Comparison of ENCODE assay signal across 11 mouse cellular contexts in genomic region chr14:21992321-21992885, GRCm38 (mm10). TPM values are rescaled to one million over a fixed set of nuclear protein-coding genes. Genes with fewer than 3 reads are reported as not detected.
A peak's percentile ranks its signal among the peaks of the same experiment; 100 is the strongest.
DNase-seq lines count a peak whose midpoint lies in the region; ATAC-seq and TF ChIP-seq lines count a peak whose summit lies in the region.
"Had no signal": no experiment of that assay in that cellular context is flagged by ENCODE, and none has a peak within 500 bp of the region (broad histone marks: within the 10 kb centered on the region; RNA-seq: fewer than 3 reads in every experiment).

No protein-coding gene starts in this region.

- H3K9me3 ChIP-seq in midbrain, embryonic 10.5 days (replicated peaks), result no peaks in the 10 kb centered on the region
- H3K9me3 ChIP-seq in midbrain, postnatal 0 days (ENCODE audit: low read length), result no peaks in the 10 kb centered on the region
- H3K9me3 ChIP-seq in hindbrain, embryonic 14.5 days (ENCODE audit: control insufficient read depth, low read length), result no peaks in the 10 kb centered on the region
- no peaks in the 10 kb centered on the region for H3K9me3 ChIP-seq in limb, embryonic 10.5 days (replicated peaks)
- H3K9me3 ChIP-seq in stomach, embryonic 16.5 days (replicated peaks; ENCODE audit: control insufficient read depth, low read length), result no peaks in the 10 kb centered on the region

- no peak overlapping the region for H3K9ac ChIP-seq in midbrain, postnatal 0 days (replicated peaks; ENCODE audit: low read length, poor library complexity, severe bottlenecking)
- H3K9ac ChIP-seq in hindbrain, embryonic 14.5 days, result peak overlapping the region; percentile 59; the same call in 1 of the 2 replicates
- H3K9ac ChIP-seq in stomach, embryonic 16.5 days (ENCODE audit: low read length), result peak overlapping the region; percentile 83
- H3K9ac ChIP-seq: liver, embryonic 14.5 days had no signal

- TF ChIP-seq CTCF in midbrain, postnatal 0 days (IDR thresholded peaks at IDR 0.05), result no peak

- peak overlapping the region; percentile 76 for H3K27ac ChIP-seq in midbrain, embryonic 10.5 days (replicated peaks)
- H3K27ac ChIP-seq in midbrain, postnatal 0 days (ENCODE audit: low read depth, low read length), result no peak overlapping the region
- H3K27ac ChIP-seq in hindbrain, embryonic 14.5 days, result no peak overlapping the region
- H3K27ac ChIP-seq in limb, embryonic 10.5 days, result peak overlapping the region; percentile 25; the same call in 1 of the 2 replicates
- H3K27ac ChIP-seq in stomach, embryonic 16.5 days (ENCODE audit: low read length), result peak overlapping the region; percentile 99
- H3K27ac ChIP-seq: liver, embryonic 14.5 days had no signal

- DNase-seq in midbrain, embryonic 10.5 days (ENCODE audit: low spot score), result peak; percentile 30
- DNase-seq in midbrain, postnatal 0 days (ENCODE audit: low spot score), result no peak
- DNase-seq in hindbrain, embryonic 14.5 days (ENCODE audit: low spot score), result no peak
- DNase-seq in limb, embryonic 10.5 days (ENCODE audit: low spot score), result peak; percentile 31
- no peak for DNase-seq in gastrocnemius, postnatal 4 days (ENCODE audit: low spot score in 2 of 2)
- no peak for DNase-seq in spleen, postnatal 10 days (ENCODE audit: low spot score in 2 of 2)
- no peak for DNase-seq in spleen, adult 18-20 months
- DNase-seq: cerebellum, adult 9-11 months; heart, postnatal 10 days had no signal

- H3K4me2 ChIP-seq in midbrain, postnatal 0 days (ENCODE audit: low read depth, low read length, poor library complexity, severe bottlenecking), result no peak overlapping the region
- H3K4me2 ChIP-seq in hindbrain, embryonic 14.5 days (replicated peaks), result peak overlapping the region; percentile 62
- H3K4me2 ChIP-seq in stomach, embryonic 16.5 days (ENCODE audit: low read depth, low read length), result peak overlapping the region; percentile 86

- H3K4me1 ChIP-seq in midbrain, embryonic 10.5 days, result peaks cover 74% of the 10 kb centered on the region
- peaks cover 16% of the 10 kb centered on the region for H3K4me1 ChIP-seq in midbrain, postnatal 0 days (ENCODE audit: insufficient read depth, low read length)
- H3K4me1 ChIP-seq in hindbrain, embryonic 14.5 days (replicated peaks; ENCODE audit: control insufficient read depth, insufficient read depth, low read length), result peaks cover 25% of the 10 kb centered on the region
- H3K4me1 ChIP-seq in limb, embryonic 10.5 days, result peaks cover 74% of the 10 kb centered on the region
- peaks cover 15% of the 10 kb centered on the region for H3K4me1 ChIP-seq in stomach, embryonic 16.5 days (ENCODE audit: control insufficient read depth, insufficient read depth, low read length)

- H3K4me3 ChIP-seq in midbrain, embryonic 10.5 days, result peak overlapping the region; percentile 77
- H3K4me3 ChIP-seq in midbrain, postnatal 0 days (ENCODE audit: low read depth, low read length), result no peak overlapping the region
- H3K4me3 ChIP-seq in hindbrain, embryonic 14.5 days (replicated peaks; ENCODE audit: low read length), result peak overlapping the region; percentile 80
- H3K4me3 ChIP-seq in limb, embryonic 10.5 days, result peak overlapping the region; percentile 85; the same call in 1 of the 2 replicates
- peak overlapping the region; percentile 98 for H3K4me3 ChIP-seq in stomach, embryonic 16.5 days (replicated peaks; ENCODE audit: low read length)

- H3K36me3 ChIP-seq in midbrain, embryonic 10.5 days, result no peaks in the 10 kb centered on the region
- no peaks in the 10 kb centered on the region for H3K36me3 ChIP-seq in midbrain, postnatal 0 days (ENCODE audit: insufficient read depth, low read length)
- no peaks in the 10 kb centered on the region for H3K36me3 ChIP-seq in hindbrain, embryonic 14.5 days (replicated peaks; ENCODE audit: control insufficient read depth, insufficient read depth)
- H3K36me3 ChIP-seq in limb, embryonic 10.5 days, result no peaks in the 10 kb centered on the region
- no peaks in the 10 kb centered on the region for H3K36me3 ChIP-seq in stomach, embryonic 16.5 days (ENCODE audit: control insufficient read depth, insufficient read depth, low read length)

- WGBS in midbrain, embryonic 10.5 days, result 23% methylated on average over 4 of the region's 4 CpGs
- WGBS in midbrain, postnatal 0 days, result 68% methylated on average over 4 of the region's 4 CpGs
- WGBS in hindbrain, embryonic 14.5 days, result 38% methylated on average over 4 of the region's 4 CpGs
- WGBS in limb, embryonic 10.5 days, result 19% methylated on average over 4 of the region's 4 CpGs
- 71% methylated on average over 4 of the region's 4 CpGs for WGBS in stomach, embryonic 16.5 days

- H3K27me3 ChIP-seq in midbrain, embryonic 10.5 days (ENCODE audit: low read depth, poor library complexity, severe bottlenecking), result peaks cover 68% of the 10 kb centered on the region
- H3K27me3 ChIP-seq in midbrain, postnatal 0 days (ENCODE audit: insufficient read depth, low read length), result peaks cover 43% of the 10 kb centered on the region
- H3K27me3 ChIP-seq in hindbrain, embryonic 14.5 days (ENCODE audit: control insufficient read depth, insufficient read depth, low read length), result peaks cover 32% of the 10 kb centered on the region
- peaks cover 88% of the 10 kb centered on the region for H3K27me3 ChIP-seq in limb, embryonic 10.5 days (ENCODE audit: low read depth, poor library complexity, severe bottlenecking)
- H3K27me3 ChIP-seq in stomach, embryonic 16.5 days (ENCODE audit: control insufficient read depth, insufficient read depth, low read length), result no peaks in the 10 kb centered on the region

- ATAC-seq in midbrain, postnatal 0 days (ENCODE audit: low FRiP score), result no peak
- ATAC-seq in hindbrain, embryonic 14.5 days (ENCODE audit: low FRiP score), result no peak
- ATAC-seq in stomach, embryonic 16.5 days (ENCODE audit: insufficient read depth, low FRiP score), result no peak

RNA-seq across cellular contexts. Expression of gene Zfp503, which starts 3.0 kb away (rescaled TPM):
- polyA plus RNA-seq in midbrain, embryonic 10.5 days (2016; fragmentation: Nextera tagmentation; extraction: Ambion mirVana), result 11.2 and 13.0 TPM in 2 replicates
- total RNA-seq in midbrain, postnatal 0 days (2014; rRNA removed), result 9.1 and 10.1 TPM in 2 replicates
- 4.2 and 4.3 TPM in 2 replicates for polyA plus RNA-seq in midbrain, postnatal 0 days (2015; fragmentation: Nextera tagmentation; extraction: Ambion mirVana)
- polyA plus RNA-seq in hindbrain, embryonic 14.5 days (2014; fragmentation: Nextera tagmentation; extraction: Ambion mirVana), result 9.3 and 11.6 TPM in 2 replicates
- 18.5 and 22.6 TPM in 2 replicates for polyA plus RNA-seq in limb, embryonic 10.5 days (2016; fragmentation: Nextera tagmentation; extraction: Ambion mirVana)
- polyA plus RNA-seq in stomach, embryonic 16.5 days (2015; fragmentation: Nextera tagmentation; extraction: Ambion mirVana), result 7.1 and 10.1 TPM in 2 replicates
- 10 to 100 TPM; 14.0 to 15.6 TPM for total RNA-seq in gastrocnemius, postnatal 4 days (2021)

RNA-seq across cellular contexts. Expression of gene Lrmda, which starts 27.1 kb away (rescaled TPM):
- polyA plus RNA-seq in midbrain, embryonic 10.5 days (2016; fragmentation: Nextera tagmentation; extraction: Ambion mirVana), result 0.38 TPM in 1 of 2 replicates, not detected in the other
- not detected in 2 replicates for total RNA-seq in midbrain, postnatal 0 days (2014; rRNA removed)
- polyA plus RNA-seq in midbrain, postnatal 0 days (2015; fragmentation: Nextera tagmentation; extraction: Ambion mirVana), result 0.34 and 0.35 TPM in 2 replicates
- polyA plus RNA-seq in hindbrain, embryonic 14.5 days (2014; fragmentation: Nextera tagmentation; extraction: Ambion mirVana), result 0.43 and 0.64 TPM in 2 replicates
- 0.48 and 0.51 TPM in 2 replicates for polyA plus RNA-seq in limb, embryonic 10.5 days (2016; fragmentation: Nextera tagmentation; extraction: Ambion mirVana)
- polyA plus RNA-seq in stomach, embryonic 16.5 days (2015; fragmentation: Nextera tagmentation; extraction: Ambion mirVana), result 0.86 and 0.94 TPM in 2 replicates
- 1 to 10 TPM; 1.5 to 1.9 TPM for total RNA-seq in gastrocnemius, postnatal 4 days (2021)

Comparison
In these comparisons a context has a peak if more than half of its experiments do, and no peak if none do; other contexts are left out.
1. DNase-seq: peak in midbrain, embryonic 10.5 days (single experiment) and limb, embryonic 10.5 days (single experiment); none in midbrain, postnatal 0 days (single experiment), hindbrain, embryonic 14.5 days (single experiment), gastrocnemius, postnatal 4 days (0 of 2), spleen, postnatal 10 days (0 of 2) and spleen, adult 18-20 months (0 of 2).
2. H3K27ac ChIP-seq: peak in midbrain, embryonic 10.5 days (single experiment), limb, embryonic 10.5 days (single experiment) and stomach, embryonic 16.5 days (single experiment); none in midbrain, postnatal 0 days (single experiment) and hindbrain, embryonic 14.5 days (single experiment).